Mouse (Mus musculus) G1E (cell line): ENCODE measurements around the gene Ahcyl2. TPM values are rescaled to one million over a fixed set of nuclear protein-coding genes. Genes with fewer than 3 reads are reported as not detected.

Experiments used
- ATAC-seq: 2 replicates; pipeline ENCODE4 v1.8.0; 2016; ENCODE audit warnings: mild to moderate bottlenecking; ENCODE audit not compliant: insufficient number of reproducible peaks, poor library complexity, low FRiP score, severe bottlenecking; ENCODE audit errors: extremely low read depth
- DNase-seq: peaks from one replicate; pipeline ENCODE4 v3.0.0; 2012; ENCODE audit warnings: low spot score
- H3K27me3 ChIP-seq: 2 replicates; pipeline ENCODE4 v1.6.1; 2012; ENCODE audit warnings: mild to moderate bottlenecking, low read length, inconsistent platforms; ENCODE audit not compliant: insufficient read depth
- H3K36me3 ChIP-seq: replicated peaks from 2 replicates; pipeline ENCODE3; 2012; ENCODE audit warnings: mild to moderate bottlenecking, inconsistent platforms
- H3K4me1 ChIP-seq: 2 replicates; pipeline ENCODE4 v1.6.1; 2012; ENCODE audit warnings: low read depth, low read length, inconsistent platforms, mixed read lengths; ENCODE audit not compliant: insufficient read depth
- H3K4me3 ChIP-seq: 2 replicates; pipeline ENCODE4 v1.5.1; 2012; ENCODE audit warnings: low read depth, mild to moderate bottlenecking, inconsistent platforms, low read length, moderate library complexity, mixed read lengths
- H3K9me3 ChIP-seq: replicated peaks from 2 replicates; pipeline ENCODE4 v1.6.1; 2012; ENCODE audit warnings: inconsistent platforms
- CTCF ChIP-seq: IDR thresholded peaks from 2 replicates; pipeline ENCODE4 v1.5.1; 2012; ENCODE audit warnings: low read depth, low read length, inconsistent platforms, mixed read lengths
- GATA1 ChIP-seq: IDR thresholded peaks from 2 replicates; pipeline ENCODE4 v1.6.1; 2012; ENCODE audit warnings: borderline replicate concordance, low read length, inconsistent platforms, mixed read lengths
- GATA2 ChIP-seq: IDR thresholded peaks from 2 replicates; pipeline ENCODE4 v1.6.1; 2012; ENCODE audit warnings: low read depth, low read length, inconsistent platforms, borderline replicate concordance
- POLR2AphosphoS5 ChIP-seq: IDR thresholded peaks from 2 replicates; pipeline ENCODE4 v1.6.1; 2012; ENCODE audit warnings: low read depth, low read length, inconsistent platforms; ENCODE audit not compliant: insufficient replicate concordance
- TAL1 ChIP-seq: conservative IDR thresholded peaks from 2 replicates; pipeline ENCODE4 v1.6.1; 2012; ENCODE audit warnings: low read depth, low read length, inconsistent platforms, mixed read lengths
- polyA plus RNA-seq: library from polyadenylated mRNA; stranded (reverse); fragments of >175 nt; gene quantifications from 2 replicates; pipeline ENCODE4 v1.2.3, GENCODE M21; 2012
- total RNA-seq, 2 experiments: library from RNA; stranded (forward) in 1 of 2; stranded (reverse) in 1 of 2; fragments of 200-1000 nt in 1 of 2; fragments of >200 nt in 1 of 2; fragmentation: Nextera tagmentation in 1 of 2; gene quantifications; 2 replicates each; pipeline ENCODE4 v1.2.3; 2014 to 2017

The Ahcyl2 gene
- total and polyA plus RNA-seq, 3 experiments: 21.7 to 81.5 (median 45.0) TPM

- H3K27me3 ChIP-seq: no peaks in the 10 kb centered on the region
- H3K4me1 ChIP-seq: peaks cover 4% of the 10 kb centered on the region; the same call in 1 of the 2 replicates
- H3K9me3 ChIP-seq: no peaks in the 10 kb centered on the region
- no peak overlapping the region for H3K4me3 ChIP-seq
- peaks cover 9% of the 10 kb centered on the region for H3K36me3 ChIP-seq
- ATAC-seq: no peak
- TF ChIP-seq TAL1 (no peak), CTCF (no peak), GATA1 (no peak), GATA2 (no peak), POLR2AphosphoS5 (no peak)
- no peak for DNase-seq
Measured at GRCm38 (mm10) chr6:29828574-29829234, 60.9 kb downstream of the Ahcyl2 start.

GRCm38 (mm10) chr6:29832356-29832755 lies 64.5 kb downstream of the Ahcyl2 start:
- Histone ChIP-seq H3K36me3 (peaks cover 15% of the 10 kb centered on the region), H3K4me1 (peaks cover 4% of the 10 kb centered on the region; the same call in 1 of the 2 replicates), H3K9me3 (no peaks in the 10 kb centered on the region), H3K4me3 (no peak overlapping the region), H3K27me3 (no peaks in the 10 kb centered on the region)
- DNase-seq (no peak), ATAC-seq (no peak)
- TF ChIP-seq GATA2: no peak
- no peak for TF ChIP-seq GATA1
- no peak for TF ChIP-seq CTCF
- no peak for TF ChIP-seq TAL1
- no peak for TF ChIP-seq POLR2AphosphoS5

- DNase-seq: no peak
- Histone ChIP-seq H3K27me3 (no peaks in the 10 kb centered on the region), H3K36me3 (peaks cover 18% of the 10 kb centered on the region), H3K9me3 (no peaks in the 10 kb centered on the region), H3K4me3 (no peak overlapping the region), H3K4me1 (peaks cover 4% of the 10 kb centered on the region; the same call in 1 of the 2 replicates)
- ATAC-seq: no peak
- no peak for TF ChIP-seq GATA2
- no peak for TF ChIP-seq TAL1
- no peak for TF ChIP-seq CTCF
- no peak for TF ChIP-seq POLR2AphosphoS5
- TF ChIP-seq GATA1: no peak
Measured at GRCm38 (mm10) chr6:29833117-29833516, 65.3 kb downstream of the Ahcyl2 start.

GRCm38 (mm10) chr6:29833568-29834255 lies 65.9 kb downstream of the Ahcyl2 start:
- H3K9me3 ChIP-seq: no peaks in the 10 kb centered on the region
- no peaks in the 10 kb centered on the region for H3K27me3 ChIP-seq
- H3K36me3 ChIP-seq: peaks cover 19% of the 10 kb centered on the region
- ATAC-seq (no peak), DNase-seq (no peak)
- peaks cover 4% of the 10 kb centered on the region; the same call in 1 of the 2 replicates for H3K4me1 ChIP-seq
- no peak for TF ChIP-seq GATA1
- TF ChIP-seq POLR2AphosphoS5: no peak
- TF ChIP-seq GATA2: no peak
- no peak for TF ChIP-seq CTCF
- no peak for TF ChIP-seq TAL1
- H3K4me3 ChIP-seq: no peak overlapping the region

GRCm38 (mm10) chr6:29835543-29836177 lies 67.8 kb downstream of the Ahcyl2 start:
- no peak for TF ChIP-seq POLR2AphosphoS5
- TF ChIP-seq GATA2: no peak
- no peak for TF ChIP-seq GATA1
- no peak for ATAC-seq
- no peaks in the 10 kb centered on the region for H3K9me3 ChIP-seq
- H3K4me3 ChIP-seq: no peak overlapping the region
- H3K4me1 ChIP-seq: peaks cover 4% of the 10 kb centered on the region; the same call in 1 of the 2 replicates
- H3K36me3 ChIP-seq: peaks cover 30% of the 10 kb centered on the region
- no peaks in the 10 kb centered on the region for H3K27me3 ChIP-seq
- DNase-seq: no peak

- H3K9me3 ChIP-seq: no peaks in the 10 kb centered on the region
- TF ChIP-seq TAL1: no peak
- no peak for TF ChIP-seq POLR2AphosphoS5
- TF ChIP-seq CTCF: no peak
- no peak for TF ChIP-seq GATA2
- TF ChIP-seq GATA1: no peak
- DNase-seq (no peak), ATAC-seq (no peak)
- H3K4me3 ChIP-seq: no peak overlapping the region
- no peaks in the 10 kb centered on the region for H3K27me3 ChIP-seq
- peaks cover 4% of the 10 kb centered on the region; the same call in 1 of the 2 replicates for H3K4me1 ChIP-seq
- peaks cover 32% of the 10 kb centered on the region for H3K36me3 ChIP-seq
Measured at GRCm38 (mm10) chr6:29837579-29837978, 69.8 kb downstream of the Ahcyl2 start.
